ENCODE assay signal across 25 mouse cellular contexts in genomic region chr10:66756866-66757265, GRCm38 (mm10).
"Had no signal": no experiment of that assay in that cellular context is flagged by ENCODE, and none has a peak within 500 bp of the region (broad histone marks: within the 10 kb centered on the region; RNA-seq: fewer than 3 reads in every experiment).

No protein-coding gene starts in this region.

- H3K9me3 ChIP-seq: embryonic facial prominence, embryonic 10.5 days; embryonic facial prominence, embryonic 12.5 days; embryonic facial prominence, embryonic 13.5 days; embryonic facial prominence, embryonic 15.5 days; forebrain, embryonic 10.5 days; forebrain, embryonic 12.5 days; forebrain, embryonic 13.5 days; forebrain, embryonic 15.5 days had no signal

- H3K4me1 ChIP-seq: embryonic facial prominence, embryonic 10.5 days; embryonic facial prominence, embryonic 12.5 days; embryonic facial prominence, embryonic 13.5 days; embryonic facial prominence, embryonic 15.5 days; forebrain, embryonic 10.5 days; forebrain, embryonic 12.5 days; forebrain, embryonic 13.5 days; forebrain, embryonic 15.5 days had no signal

- H3K9ac ChIP-seq: embryonic facial prominence, embryonic 12.5 days; embryonic facial prominence, embryonic 13.5 days; embryonic facial prominence, embryonic 15.5 days; forebrain, embryonic 12.5 days; forebrain, embryonic 13.5 days; forebrain, embryonic 15.5 days; forebrain, postnatal 0 days had no signal

- DNase-seq: cerebellum, adult 2 months; cerebellum, adult 8-10 months; cerebellum, adult 9-10 months; cerebellum, adult 9-11 months; cerebellum, postnatal 10 days; cerebellum, postnatal 14 days; cerebellum, postnatal 25 days; cerebellum, postnatal 36 days; embryo, embryonic 11 days; forebrain, postnatal 0 days; gastrocnemius, adult 2 months; gastrocnemius, postnatal 10 days; gastrocnemius, postnatal 14 days; gastrocnemius, postnatal 25 days; gastrocnemius, postnatal 36 days; heart, adult 18-20 months had no signal

- H3K4me3 ChIP-seq: embryonic facial prominence, embryonic 10.5 days; embryonic facial prominence, embryonic 12.5 days; embryonic facial prominence, embryonic 13.5 days; embryonic facial prominence, embryonic 15.5 days; erythroblast, embryonic 14.5 days; forebrain, embryonic 10.5 days; forebrain, embryonic 12.5 days; forebrain, embryonic 13.5 days; forebrain, embryonic 15.5 days; gastrocnemius, adult 2 months had no signal

- H3K27me3 ChIP-seq: embryonic facial prominence, embryonic 12.5 days; embryonic facial prominence, embryonic 13.5 days; embryonic facial prominence, embryonic 15.5 days; forebrain, embryonic 12.5 days; forebrain, embryonic 13.5 days; forebrain, embryonic 15.5 days had no signal

- H3K27ac ChIP-seq: embryonic facial prominence, embryonic 10.5 days; embryonic facial prominence, embryonic 12.5 days; embryonic facial prominence, embryonic 13.5 days; embryonic facial prominence, embryonic 15.5 days; forebrain, embryonic 10.5 days; forebrain, embryonic 12.5 days; forebrain, embryonic 13.5 days; forebrain, embryonic 15.5 days; gastrocnemius, adult 2 months had no signal

- H3K36me3 ChIP-seq: embryonic facial prominence, embryonic 10.5 days; embryonic facial prominence, embryonic 12.5 days; embryonic facial prominence, embryonic 13.5 days; embryonic facial prominence, embryonic 15.5 days; forebrain, embryonic 10.5 days; forebrain, embryonic 12.5 days; forebrain, embryonic 15.5 days had no signal
